Mouse (Mus musculus): ENCODE data around the gene Dnajb4.

Gene Dnajb4

GRCm38 (mm10) chr3:152168007-152168406 is 42.1 kb downstream of the Dnajb4 start:
- DNase-seq, result no peak

- DNase-seq, result no peak
Observed at GRCm38 (mm10) chr3:152166699-152167451, 43.2 kb downstream of the Dnajb4 start.

GRCm38 (mm10) chr3:152166099-152166423 is 44.0 kb downstream of the Dnajb4 start, which contains the start of gene Gipc2:
Gene Gipc2, minus strand, starts transcription at chr3:152166230.
- no peak for DNase-seq

GRCm38 (mm10) chr3:152165351-152166098 is 44.6 kb downstream of the Dnajb4 start:
- DNase-seq, result peak; percentile 53

GRCm38 (mm10) chr3:152165014-152165350 is 45.1 kb downstream of the Dnajb4 start:
- no peak for DNase-seq

- DNase-seq, result no peak
Observed at GRCm38 (mm10) chr3:152163320-152163719, 46.8 kb downstream of the Dnajb4 start.

GRCm38 (mm10) chr3:152160607-152161006 is 49.5 kb downstream of the Dnajb4 start:
- no peak for DNase-seq

- no peak for DNase-seq
Observed at GRCm38 (mm10) chr3:152159321-152159720, 50.8 kb downstream of the Dnajb4 start.

GRCm38 (mm10) chr3:152158344-152159291 is 51.5 kb downstream of the Dnajb4 start:
- peak; percentile 21 for DNase-seq

- no peak for DNase-seq
Observed at GRCm38 (mm10) chr3:152156816-152157496, 53.1 kb downstream of the Dnajb4 start.

- DNase-seq, result peak; percentile 68
Observed at GRCm38 (mm10) chr3:152155296-152155948, 54.7 kb downstream of the Dnajb4 start.

- DNase-seq, result no peak
Observed at GRCm38 (mm10) chr3:152154095-152154494, 56.0 kb downstream of the Dnajb4 start.

GRCm38 (mm10) chr3:152153152-152153551 is 57.0 kb downstream of the Dnajb4 start:
- no peak for DNase-seq

- no peak for DNase-seq
Observed at GRCm38 (mm10) chr3:152152483-152152804, 57.7 kb downstream of the Dnajb4 start.

GRCm38 (mm10) chr3:152151725-152152482 is 58.2 kb downstream of the Dnajb4 start:
- DNase-seq, result no peak

GRCm38 (mm10) chr3:152149863-152150262 is 60.2 kb downstream of the Dnajb4 start:
- no peak for DNase-seq

GRCm38 (mm10) chr3:152149449-152149848 is 60.7 kb downstream of the Dnajb4 start:
- DNase-seq, result no peak

GRCm38 (mm10) chr3:152147085-152147831 is 62.8 kb downstream of the Dnajb4 start:
- DNase-seq, result peak; percentile 55

GRCm38 (mm10) chr3:152145186-152145585 is 64.9 kb downstream of the Dnajb4 start:
- DNase-seq, result peak; percentile 41

- no peak for DNase-seq
Observed at GRCm38 (mm10) chr3:152142989-152143695, 67.0 kb downstream of the Dnajb4 start.

All from right cerebral cortex, adult 18-20 months (tissue).